Mouse (Mus musculus): ENCODE results near the gene Bsn.

DNA sequence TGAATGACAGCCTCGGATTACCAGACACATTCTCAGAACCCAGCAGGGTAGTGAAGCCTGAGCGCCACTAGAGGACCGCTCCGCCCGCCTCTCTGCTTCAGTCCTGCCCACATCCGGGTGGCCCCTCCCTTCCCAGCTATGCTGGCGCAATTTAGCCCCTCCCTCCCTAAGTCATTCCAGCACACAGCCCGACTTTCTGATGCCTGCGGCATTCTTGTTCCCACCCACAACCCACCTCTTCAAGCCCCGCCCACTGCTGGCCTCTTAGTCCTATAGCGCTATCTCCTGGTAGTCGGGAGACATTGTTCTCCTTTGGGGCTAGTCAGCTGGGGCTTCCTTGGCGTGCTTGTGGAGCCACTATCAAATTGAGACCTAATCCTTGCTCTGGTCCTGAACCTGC lies 11.0 kb upstream of the Bsn start:
- TF ChIP-seq POLR2A (IDR thresholded peaks at IDR 0.05; ENCODE audit: extremely low read depth, insufficient read depth, low read length) (no peak), CTCF (IDR thresholded peaks at IDR 0.05; ENCODE audit: low read depth, low read length) (peak; percentile 67)
